Mouse (Mus musculus) lung, postnatal 0 days (tissue): ENCODE measurements at regions not wholly inside any gene's neighbourhood (a gene's known extent, or its start where the extent isn't known, plus 50 kb on each side); places are given as distances from the start of the nearest gene placed in this dataset.

Experiments
- ATAC-seq: fragments of 200-750 bp; cut with Nextera tagmentation; 2 replicates; pipeline ENCODE4 v1.8.0; 2017; ENCODE audit warnings: moderate library complexity
- DNase-seq: peaks from one replicate; pipeline ENCODE4 v3.0.0-alpha.2; 2016; ENCODE audit warnings: low spot score
- H3K27ac ChIP-seq: fragments of 300-500 bp; sonication (generic); 2 replicates; pipeline ENCODE4 v1.5.1; 2014; ENCODE audit warnings: antibody characterized with exemption, mild to moderate bottlenecking, low read length, mixed read lengths
- H3K27me3 ChIP-seq: fragments of 300-500 bp; sonication (generic); replicated peaks from 2 replicates; pipeline ENCODE4 v1.6.1; 2014; ENCODE audit warnings: low read length, mixed read lengths; ENCODE audit not compliant: insufficient read depth
- H3K36me3 ChIP-seq: fragments of 300-500 bp; sonication (generic); 2 replicates; pipeline ENCODE4 v1.6.1; 2014; ENCODE audit warnings: low read length, mixed read lengths; ENCODE audit not compliant: insufficient read depth
- H3K4me1 ChIP-seq: fragments of 300-500 bp; sonication (generic); 2 replicates; pipeline ENCODE4 v1.6.1; 2014; ENCODE audit warnings: antibody characterized with exemption, low read depth, low read length, mixed read lengths; ENCODE audit not compliant: insufficient read depth
- H3K4me2 ChIP-seq: fragments of 300-500 bp; sonication (generic); replicated peaks from 2 replicates; pipeline ENCODE4 v1.6.1; 2014; ENCODE audit warnings: low read depth, mild to moderate bottlenecking, low read length, moderate library complexity, mixed read lengths
- H3K4me3 ChIP-seq: fragments of 300-500 bp; sonication (generic); 2 replicates; pipeline ENCODE4 v1.5.1; 2014; ENCODE audit warnings: low read depth, low read length
- H3K9ac ChIP-seq: fragments of 300-500 bp; sonication (generic); replicated peaks from 2 replicates; pipeline ENCODE4 v1.6.1; 2014; ENCODE audit warnings: low read depth, mild to moderate bottlenecking
- H3K9me3 ChIP-seq: fragments of 300-500 bp; sonication (generic); 2 replicates; pipeline ENCODE4 v1.6.1; 2016; ENCODE audit warnings: low read length, mixed read lengths
- CTCF ChIP-seq: IDR thresholded peaks from 2 replicates; pipeline ENCODE4 v1.5.1; 2016; ENCODE audit warnings: antibody characterized with exemption, mild to moderate bottlenecking
- EP300 ChIP-seq: IDR thresholded peaks from 2 replicates; pipeline ENCODE4 v1.6.1; 2016; ENCODE audit warnings: antibody characterized with exemption, mild to moderate bottlenecking, control low read depth
- WGBS: fragments of 180-500 bp; shearing (Covaris S2); extraction: QIAGEN DNeasy Blood & Tissue Kit; methylation state at CpG from one replicate; pipeline ENCODE4 v1.1.7; 2014; 5-methylcytosine and 5-hydroxymethylcytosine counted together

DNA sequence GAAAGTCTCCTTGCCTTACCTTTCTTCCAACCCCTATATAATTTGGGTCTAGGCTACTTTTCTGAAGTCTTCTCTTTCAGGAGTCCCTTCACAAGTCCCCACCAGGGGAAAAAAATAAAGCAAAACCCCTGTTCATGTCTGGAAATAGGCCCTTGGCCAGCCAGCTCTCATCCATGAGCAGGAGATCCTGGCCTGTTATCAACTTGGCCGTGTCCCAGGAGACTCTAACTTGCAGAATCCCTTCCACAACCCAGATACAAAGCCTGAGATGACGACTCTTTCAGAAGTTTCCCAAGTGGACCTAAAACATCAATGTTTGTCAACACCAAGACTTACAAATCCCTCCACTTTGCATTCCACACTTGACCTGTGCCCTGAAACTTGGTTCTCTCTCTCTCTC, 64.6 kb upstream of the Ankrd55 start:
- no peaks in the 10 kb centered on the region for H3K9me3 ChIP-seq
- TF ChIP-seq CTCF (no peak), EP300 (no peak)
- no peaks in the 10 kb centered on the region for H3K4me1 ChIP-seq
- H3K27me3 ChIP-seq = no peaks in the 10 kb centered on the region
- 58% methylated on average over 2 of the region's 2 CpGs for WGBS
- no peak overlapping the region for H3K9ac ChIP-seq
- DNase-seq (peak; percentile 28), ATAC-seq (no peak)
- no peak overlapping the region for H3K4me3 ChIP-seq
- no peak overlapping the region for H3K4me2 ChIP-seq
- no peak overlapping the region for H3K27ac ChIP-seq
- H3K36me3 ChIP-seq = no peaks in the 10 kb centered on the region

DNA sequence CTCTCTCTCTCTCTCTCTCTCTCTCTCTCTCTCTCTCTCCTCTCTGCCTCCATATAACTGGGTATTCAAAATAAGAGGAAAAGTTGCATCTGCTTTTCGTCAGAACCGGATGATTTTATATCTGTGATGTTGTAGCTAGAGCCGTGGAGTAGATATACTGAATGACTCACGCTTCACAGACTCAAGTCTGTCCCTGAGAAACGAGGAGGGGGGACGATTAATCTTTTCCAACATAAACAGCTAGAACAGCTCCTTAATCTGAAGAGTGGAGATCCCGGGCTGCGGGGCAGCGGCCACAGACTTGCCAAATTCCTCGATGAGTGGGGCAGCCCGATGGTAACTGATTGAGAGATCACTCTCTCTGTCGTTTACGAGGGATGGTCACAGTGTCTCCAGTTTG, 60.5 kb upstream of the Ankrd55 start:
- Histone ChIP-seq H3K4me1 (no peaks in the 10 kb centered on the region), H3K27ac (no peak overlapping the region), H3K4me2 (no peak overlapping the region), H3K9me3 (no peaks in the 10 kb centered on the region), H3K36me3 (no peaks in the 10 kb centered on the region), H3K27me3 (no peaks in the 10 kb centered on the region), H3K4me3 (no peak overlapping the region), H3K9ac (no peak overlapping the region)
- 28% methylated on average over 13 of the region's 13 CpGs for WGBS
- peak; percentile 54 for ATAC-seq
- peak; percentile 43 for DNase-seq
- TF ChIP-seq EP300 = no peak
- no peak for TF ChIP-seq CTCF

GRCm38 (mm10) chr13:112228846-112229245, 59.4 kb upstream of the Ankrd55 start:
- H3K27me3 ChIP-seq = no peaks in the 10 kb centered on the region
- 75% methylated on average over 4 of the region's 4 CpGs for WGBS
- no peak overlapping the region for H3K27ac ChIP-seq
- H3K9me3 ChIP-seq = no peaks in the 10 kb centered on the region
- TF ChIP-seq EP300 = no peak
- no peak for TF ChIP-seq CTCF
- DNase-seq (no peak), ATAC-seq (no peak)
- H3K9ac ChIP-seq = no peak overlapping the region
- H3K4me2 ChIP-seq = no peak overlapping the region
- H3K4me3 ChIP-seq = no peak overlapping the region
- H3K4me1 ChIP-seq = no peaks in the 10 kb centered on the region
- H3K36me3 ChIP-seq = no peaks in the 10 kb centered on the region

DNA sequence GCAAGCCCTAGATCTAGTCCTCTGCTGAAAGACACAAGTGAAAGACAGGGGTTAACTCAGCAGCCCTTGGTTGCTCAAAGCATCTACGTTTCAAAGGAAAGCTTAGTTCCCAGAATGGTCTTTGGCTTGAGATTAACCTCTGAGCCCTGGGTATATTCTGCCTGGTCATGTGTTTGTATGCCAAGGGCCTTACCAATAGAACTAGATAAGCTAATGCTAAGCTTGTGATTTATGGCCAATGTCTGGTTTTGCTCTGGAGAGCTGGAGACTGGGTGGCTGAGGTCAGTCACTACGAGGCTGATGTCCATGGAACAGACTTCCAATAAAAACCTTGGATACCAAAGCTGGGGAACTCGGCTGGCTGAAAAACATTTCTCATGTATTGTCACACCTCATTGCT, 58.1 kb upstream of the Ankrd55 start:
- Histone ChIP-seq H3K9me3 (no peaks in the 10 kb centered on the region), H3K4me3 (no peak overlapping the region), H3K36me3 (no peaks in the 10 kb centered on the region), H3K27ac (no peak overlapping the region), H3K4me2 (no peak overlapping the region), H3K4me1 (no peaks in the 10 kb centered on the region), H3K9ac (no peak overlapping the region), H3K27me3 (no peaks in the 10 kb centered on the region)
- TF ChIP-seq CTCF (no peak), EP300 (no peak)
- peak; percentile 22 for DNase-seq
- peak; percentile 40; the same call in 1 of the 2 replicates for ATAC-seq
- WGBS = 52% methylated on average over 3 of the region's 3 CpGs

GRCm38 (mm10) chr13:112234695-112235094, 53.6 kb upstream of the Ankrd55 start:
- no peak overlapping the region for H3K27ac ChIP-seq
- no peaks in the 10 kb centered on the region for H3K4me1 ChIP-seq
- WGBS = 73% methylated on average over 6 of the region's 6 CpGs
- H3K4me2 ChIP-seq = no peak overlapping the region
- ATAC-seq (no peak), DNase-seq (no peak)
- no peak overlapping the region for H3K9ac ChIP-seq
- H3K4me3 ChIP-seq = no peak overlapping the region
- TF ChIP-seq CTCF (no peak), EP300 (no peak)
- H3K9me3 ChIP-seq = no peaks in the 10 kb centered on the region
- no peaks in the 10 kb centered on the region for H3K36me3 ChIP-seq
- H3K27me3 ChIP-seq = no peaks in the 10 kb centered on the region

DNA sequence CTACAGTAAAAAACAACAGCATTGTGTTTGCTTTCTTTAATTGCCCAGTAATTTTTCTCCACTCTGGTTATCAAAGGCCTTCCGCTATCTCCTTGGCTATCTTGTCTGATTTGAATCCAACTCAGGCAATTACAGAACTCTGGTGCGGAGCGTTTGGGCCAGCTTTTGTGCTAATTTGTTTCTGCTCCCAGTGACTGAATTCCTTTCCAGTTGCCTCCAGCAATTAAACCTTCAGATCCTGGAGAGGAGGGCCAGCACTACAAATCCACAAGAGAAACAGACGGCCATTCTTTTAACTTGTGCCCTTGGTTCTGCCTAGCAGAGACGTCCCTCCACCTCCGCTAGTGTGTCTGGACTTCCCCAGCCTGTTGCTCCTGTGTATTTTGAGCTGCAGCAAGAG, 51.3 kb upstream of the Ankrd55 start:
- Histone ChIP-seq H3K4me1 (no peaks in the 10 kb centered on the region), H3K4me2 (no peak overlapping the region), H3K36me3 (no peaks in the 10 kb centered on the region), H3K9ac (no peak overlapping the region), H3K4me3 (no peak overlapping the region), H3K27me3 (no peaks in the 10 kb centered on the region), H3K9me3 (no peaks in the 10 kb centered on the region), H3K27ac (no peak overlapping the region)
- ATAC-seq = no peak
- DNase-seq = no peak
- WGBS = 65% methylated on average over 6 of the region's 6 CpGs
- TF ChIP-seq CTCF (no peak), EP300 (no peak)

DNA sequence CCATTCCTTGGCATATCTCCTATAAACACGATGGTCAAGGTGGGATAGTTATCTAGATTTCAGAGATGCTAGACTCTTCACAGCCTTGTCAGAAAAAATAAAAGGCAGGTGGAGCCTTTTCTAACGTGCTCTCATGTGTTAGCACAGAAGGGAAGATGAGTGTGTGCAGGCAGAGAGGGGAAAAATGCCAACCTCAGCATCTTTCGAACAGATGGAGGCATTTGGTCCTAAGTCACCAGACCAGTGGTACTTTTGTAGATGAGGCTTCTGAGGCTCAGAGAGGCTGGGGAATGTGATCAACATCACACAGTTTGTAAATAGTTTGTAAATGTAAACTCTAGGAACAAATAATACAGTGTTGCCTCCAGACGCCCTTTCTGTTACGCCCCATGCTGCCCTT, 50.9 kb upstream of the Ankrd55 start:
- Histone ChIP-seq H3K27ac (no peak overlapping the region), H3K4me2 (no peak overlapping the region), H3K4me1 (no peaks in the 10 kb centered on the region), H3K4me3 (no peak overlapping the region), H3K27me3 (no peaks in the 10 kb centered on the region), H3K9me3 (no peaks in the 10 kb centered on the region), H3K9ac (no peak overlapping the region), H3K36me3 (no peaks in the 10 kb centered on the region)
- no peak for TF ChIP-seq CTCF
- 72% methylated on average over 5 of the region's 5 CpGs for WGBS
- ATAC-seq (no peak), DNase-seq (no peak)
